Mouse (Mus musculus): ENCODE results near the gene Ptn. TPM values are rescaled to one million over a fixed set of nuclear protein-coding genes. Genes with fewer than 3 reads are reported as not detected.

The Ptn gene
- polyA plus RNA-seq, 1 experiment from 2014 or later: 680 TPM

DNA sequence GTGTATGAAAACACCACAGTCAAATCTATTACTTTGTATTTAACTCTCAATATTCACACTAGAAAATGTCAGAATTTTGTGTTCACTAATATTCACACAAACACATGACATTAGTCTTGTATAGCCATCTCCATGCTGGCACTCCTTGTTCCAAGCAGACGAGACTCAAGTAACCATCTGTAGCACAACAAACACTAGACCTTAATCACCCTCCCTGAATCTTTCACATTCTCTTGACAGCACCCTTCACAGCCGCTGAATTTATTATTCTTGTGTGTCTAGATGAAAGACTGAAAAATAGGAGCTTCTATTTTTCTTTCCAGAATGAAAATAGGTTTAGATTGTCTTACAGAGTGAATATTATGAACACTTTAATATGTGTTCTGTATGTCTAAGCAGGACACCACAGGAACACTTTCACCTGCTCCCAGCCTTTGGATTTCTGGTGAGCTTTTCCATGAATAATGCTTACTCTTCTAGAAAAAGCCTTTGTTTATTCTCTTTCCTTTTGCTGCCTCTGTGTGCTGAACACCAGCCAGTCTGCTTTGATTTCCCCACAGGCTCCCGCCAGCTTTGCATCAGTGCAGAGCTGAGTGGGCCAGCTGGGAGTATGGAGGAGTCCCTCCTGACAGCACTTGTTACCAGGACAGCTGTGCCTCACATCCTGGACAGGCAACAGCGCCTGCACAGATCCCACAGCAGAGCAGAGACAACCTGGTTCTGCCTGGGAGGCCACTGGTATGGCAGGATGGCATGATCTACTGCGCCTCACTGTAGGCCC lies 87.1 kb downstream of the Ptn start:
- Histone ChIP-seq H3K27me3 (ENCODE audit: control insufficient read depth, insufficient read depth, low read length) (no peaks in the 10 kb centered on the region), H3K36me3 (ENCODE audit: control insufficient read depth, insufficient read depth, low read length) (peaks cover 4% of the 10 kb centered on the region; the same call in 1 of the 2 replicates), H3K4me2 (ENCODE audit: low read length) (no peak overlapping the region), H3K4me3 (replicated peaks; ENCODE audit: low read depth, low read length) (no peak overlapping the region), H3K4me1 (ENCODE audit: control insufficient read depth, insufficient read depth, low read length) (peaks cover 12% of the 10 kb centered on the region), H3K27ac (replicated peaks; ENCODE audit: low read depth, low read length) (peak overlapping the region; percentile 75), H3K9ac (replicated peaks; ENCODE audit: low read length) (no peak overlapping the region), H3K9me3 (ENCODE audit: control insufficient read depth, low read length) (no peaks in the 10 kb centered on the region)
- peak; percentile 72 for DNase-seq
- ATAC-seq (ENCODE audit: low FRiP score, low TSS enrichment): peak; percentile 76
- 48% methylated on average over 5 of the region's 5 CpGs for WGBS

DNA sequence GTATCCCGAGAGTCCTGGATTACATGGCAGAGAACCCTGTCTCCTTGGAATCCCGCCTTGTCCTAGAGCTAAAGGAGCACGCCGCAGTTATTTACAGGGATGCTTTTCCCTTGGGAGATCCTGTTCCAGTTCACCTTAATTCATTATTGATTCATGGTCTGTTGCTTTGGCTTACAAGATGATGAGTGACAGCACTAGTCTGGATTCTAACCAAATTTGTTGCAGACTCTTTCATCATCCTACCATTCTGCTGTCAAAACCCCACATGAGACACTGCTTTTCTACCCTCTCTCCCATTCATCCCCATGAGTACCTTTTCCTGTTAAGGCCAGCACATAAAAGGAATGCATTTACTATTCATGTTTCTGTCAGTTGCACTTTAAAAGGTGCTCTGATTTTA lies 96.7 kb downstream of the Ptn start:
- H3K9ac ChIP-seq (replicated peaks; ENCODE audit: low read length): no peak overlapping the region
- DNase-seq (peak; percentile 10), ATAC-seq (ENCODE audit: low FRiP score, low TSS enrichment) (no peak)
- H3K4me1 ChIP-seq (ENCODE audit: control insufficient read depth, insufficient read depth, low read length): no peaks in the 10 kb centered on the region
- no peaks in the 10 kb centered on the region for H3K27me3 ChIP-seq (ENCODE audit: control insufficient read depth, insufficient read depth, low read length)
- no peak overlapping the region for H3K4me3 ChIP-seq (replicated peaks; ENCODE audit: low read depth, low read length)
- 86% methylated on average over 4 of the region's 4 CpGs for WGBS
- no peak overlapping the region for H3K27ac ChIP-seq (replicated peaks; ENCODE audit: low read depth, low read length)
- no peaks in the 10 kb centered on the region for H3K9me3 ChIP-seq (ENCODE audit: control insufficient read depth, low read length)
- H3K4me2 ChIP-seq (ENCODE audit: low read length): no peak overlapping the region
- peaks cover 24% of the 10 kb centered on the region; the same call in 1 of the 2 replicates for H3K36me3 ChIP-seq (ENCODE audit: control insufficient read depth, insufficient read depth, low read length)

DNA sequence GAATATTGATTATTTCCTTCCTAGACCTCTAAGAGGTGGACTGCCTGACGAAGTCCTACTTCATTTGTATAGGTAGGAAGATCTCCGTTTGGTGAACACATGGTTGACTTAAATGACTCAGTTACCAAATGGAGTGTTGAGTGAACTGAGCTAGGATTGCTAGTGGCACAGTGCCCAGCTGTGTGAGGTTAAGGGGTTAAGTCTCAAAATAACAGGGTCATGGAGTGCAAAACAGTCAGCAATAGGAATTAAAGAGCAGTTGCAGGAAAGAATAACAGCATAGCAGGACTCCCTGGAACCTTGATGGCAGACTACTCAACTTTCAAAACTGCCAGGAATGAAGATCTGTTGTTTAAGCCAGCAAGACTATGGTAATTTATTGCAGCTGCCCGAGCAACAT lies 114.5 kb downstream of the Ptn start:
- ATAC-seq (ENCODE audit: low FRiP score, low TSS enrichment) (no peak), DNase-seq (no peak)
- WGBS: 55% methylated on average over 3 of the region's 3 CpGs
- no peaks in the 10 kb centered on the region for H3K9me3 ChIP-seq (ENCODE audit: control insufficient read depth, low read length)
- no peak overlapping the region for H3K27ac ChIP-seq (replicated peaks; ENCODE audit: low read depth, low read length)
- H3K4me3 ChIP-seq (replicated peaks; ENCODE audit: low read depth, low read length): no peak overlapping the region
- H3K36me3 ChIP-seq (ENCODE audit: control insufficient read depth, insufficient read depth, low read length): no peaks in the 10 kb centered on the region
- H3K27me3 ChIP-seq (ENCODE audit: control insufficient read depth, insufficient read depth, low read length): no peaks in the 10 kb centered on the region
- no peaks in the 10 kb centered on the region for H3K4me1 ChIP-seq (ENCODE audit: control insufficient read depth, insufficient read depth, low read length)
- no peak overlapping the region for H3K4me2 ChIP-seq (ENCODE audit: low read length)
- H3K9ac ChIP-seq (replicated peaks; ENCODE audit: low read length): no peak overlapping the region

DNA sequence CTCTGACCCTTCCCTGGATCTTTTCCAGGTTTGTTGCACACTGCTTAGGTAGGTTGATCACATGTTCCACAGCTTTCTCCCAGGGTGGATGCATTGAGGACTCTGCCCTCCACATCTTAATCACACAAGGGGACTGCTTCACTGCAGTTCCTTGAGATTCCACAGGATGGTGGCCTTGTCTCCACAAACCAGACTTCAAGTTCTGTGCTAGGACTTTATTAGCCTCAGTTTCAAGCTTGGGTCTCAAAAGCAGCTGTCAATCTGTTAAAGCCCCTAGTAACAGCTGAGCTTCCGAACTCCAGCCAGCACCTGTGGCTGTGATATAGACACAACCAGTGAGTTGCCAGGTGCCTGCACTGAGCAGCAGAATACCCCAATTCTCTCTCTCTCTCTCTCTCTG lies 118.5 kb downstream of the Ptn start:
- 0% methylated on average over 1 of the region's 1 CpGs for WGBS
- Histone ChIP-seq H3K9me3 (ENCODE audit: control insufficient read depth, low read length) (no peaks in the 10 kb centered on the region), H3K4me2 (ENCODE audit: low read length) (no peak overlapping the region), H3K36me3 (ENCODE audit: control insufficient read depth, insufficient read depth, low read length) (no peaks in the 10 kb centered on the region), H3K27ac (replicated peaks; ENCODE audit: low read depth, low read length) (no peak overlapping the region), H3K9ac (replicated peaks; ENCODE audit: low read length) (no peak overlapping the region), H3K4me1 (ENCODE audit: control insufficient read depth, insufficient read depth, low read length) (no peaks in the 10 kb centered on the region), H3K27me3 (ENCODE audit: control insufficient read depth, insufficient read depth, low read length) (no peaks in the 10 kb centered on the region), H3K4me3 (replicated peaks; ENCODE audit: low read depth, low read length) (no peak overlapping the region)
- DNase-seq (peak; percentile 83), ATAC-seq (ENCODE audit: low FRiP score, low TSS enrichment) (peak; percentile 58)

DNA sequence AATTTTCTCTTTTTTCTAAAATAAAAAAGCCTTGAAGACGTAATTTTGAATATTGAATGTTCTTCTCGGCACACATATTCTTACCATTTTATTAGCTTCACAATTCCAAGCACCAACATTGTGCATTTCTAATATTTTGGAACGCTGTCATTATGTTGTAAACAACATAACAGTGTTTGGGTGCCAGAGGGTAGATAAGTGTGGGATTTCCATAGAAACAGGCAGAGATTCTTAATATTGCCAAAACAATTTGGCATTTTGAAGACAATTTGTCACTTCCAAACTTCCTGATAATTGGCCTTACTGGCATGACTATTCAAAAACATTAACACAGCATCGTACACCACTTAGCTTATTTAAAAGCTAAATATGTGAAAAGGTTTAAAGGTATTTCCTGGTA lies 119.1 kb downstream of the Ptn start:
- WGBS: 87% methylated on average over 4 of the region's 4 CpGs
- ATAC-seq (ENCODE audit: low FRiP score, low TSS enrichment) (no peak), DNase-seq (no peak)
- H3K4me1 ChIP-seq (ENCODE audit: control insufficient read depth, insufficient read depth, low read length): no peaks in the 10 kb centered on the region
- H3K4me2 ChIP-seq (ENCODE audit: low read length): no peak overlapping the region
- no peak overlapping the region for H3K27ac ChIP-seq (replicated peaks; ENCODE audit: low read depth, low read length)
- H3K36me3 ChIP-seq (ENCODE audit: control insufficient read depth, insufficient read depth, low read length): no peaks in the 10 kb centered on the region
- H3K4me3 ChIP-seq (replicated peaks; ENCODE audit: low read depth, low read length): no peak overlapping the region
- no peaks in the 10 kb centered on the region for H3K9me3 ChIP-seq (ENCODE audit: control insufficient read depth, low read length)
- no peaks in the 10 kb centered on the region for H3K27me3 ChIP-seq (ENCODE audit: control insufficient read depth, insufficient read depth, low read length)
- H3K9ac ChIP-seq (replicated peaks; ENCODE audit: low read length): no peak overlapping the region

DNA sequence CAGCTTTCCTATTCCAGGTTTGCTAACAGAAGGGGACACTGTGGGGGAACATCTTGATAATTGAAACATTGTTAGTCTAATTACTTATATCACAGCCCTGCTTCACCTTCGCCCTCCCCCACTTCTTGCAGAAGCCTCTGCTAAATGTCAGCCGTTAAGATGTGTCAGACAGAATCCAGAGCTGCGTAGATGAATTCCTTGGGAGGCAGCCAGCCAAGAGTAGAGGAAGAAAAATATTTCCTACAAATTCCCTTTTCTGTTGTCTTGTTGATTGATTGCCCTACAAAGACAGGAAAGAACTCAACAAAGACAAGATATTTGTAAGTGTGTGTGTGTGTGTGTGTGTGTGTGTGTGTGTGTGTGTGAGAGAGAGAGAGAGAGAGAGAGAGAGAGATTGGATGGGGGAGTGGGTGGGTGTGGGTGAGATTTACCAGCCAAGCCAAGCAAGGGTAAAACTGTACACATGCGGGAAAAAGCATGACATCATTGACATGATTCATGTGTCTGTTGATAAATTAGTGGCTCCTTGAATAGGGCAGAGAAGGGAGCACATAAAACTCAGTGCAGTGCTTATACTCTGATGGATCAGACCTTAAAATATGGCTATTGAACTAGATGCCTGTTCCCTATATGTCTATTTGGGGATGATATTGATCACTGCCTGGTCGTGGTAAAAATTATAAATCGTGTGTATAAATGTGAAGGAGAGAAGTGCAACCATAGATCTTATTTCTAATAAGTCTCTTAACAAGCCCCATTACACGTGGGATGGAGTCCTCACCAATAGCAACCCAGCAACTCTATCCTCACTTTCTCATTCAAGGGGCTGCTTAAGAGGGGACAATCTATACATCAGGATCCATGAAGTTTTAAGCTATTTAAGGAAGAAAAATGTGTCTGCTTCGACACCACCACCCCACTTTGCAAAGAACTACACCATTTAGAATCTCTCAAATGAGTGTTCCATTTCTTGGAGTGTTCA lies 133.0 kb downstream of the Ptn start:
- Histone ChIP-seq H3K36me3 (ENCODE audit: control insufficient read depth, insufficient read depth, low read length) (no peaks in the 10 kb centered on the region), H3K4me3 (replicated peaks; ENCODE audit: low read depth, low read length) (no peak overlapping the region), H3K27me3 (ENCODE audit: control insufficient read depth, insufficient read depth, low read length) (no peaks in the 10 kb centered on the region), H3K4me2 (ENCODE audit: low read length) (no peak overlapping the region), H3K9me3 (ENCODE audit: control insufficient read depth, low read length) (no peaks in the 10 kb centered on the region), H3K27ac (replicated peaks; ENCODE audit: low read depth, low read length) (no peak overlapping the region), H3K4me1 (ENCODE audit: control insufficient read depth, insufficient read depth, low read length) (peaks cover 6% of the 10 kb centered on the region), H3K9ac (replicated peaks; ENCODE audit: low read length) (no peak overlapping the region)
- DNase-seq: no peak
- WGBS: 82% methylated on average over 8 of the region's 8 CpGs
- no peak for ATAC-seq (ENCODE audit: low FRiP score, low TSS enrichment)

DNA sequence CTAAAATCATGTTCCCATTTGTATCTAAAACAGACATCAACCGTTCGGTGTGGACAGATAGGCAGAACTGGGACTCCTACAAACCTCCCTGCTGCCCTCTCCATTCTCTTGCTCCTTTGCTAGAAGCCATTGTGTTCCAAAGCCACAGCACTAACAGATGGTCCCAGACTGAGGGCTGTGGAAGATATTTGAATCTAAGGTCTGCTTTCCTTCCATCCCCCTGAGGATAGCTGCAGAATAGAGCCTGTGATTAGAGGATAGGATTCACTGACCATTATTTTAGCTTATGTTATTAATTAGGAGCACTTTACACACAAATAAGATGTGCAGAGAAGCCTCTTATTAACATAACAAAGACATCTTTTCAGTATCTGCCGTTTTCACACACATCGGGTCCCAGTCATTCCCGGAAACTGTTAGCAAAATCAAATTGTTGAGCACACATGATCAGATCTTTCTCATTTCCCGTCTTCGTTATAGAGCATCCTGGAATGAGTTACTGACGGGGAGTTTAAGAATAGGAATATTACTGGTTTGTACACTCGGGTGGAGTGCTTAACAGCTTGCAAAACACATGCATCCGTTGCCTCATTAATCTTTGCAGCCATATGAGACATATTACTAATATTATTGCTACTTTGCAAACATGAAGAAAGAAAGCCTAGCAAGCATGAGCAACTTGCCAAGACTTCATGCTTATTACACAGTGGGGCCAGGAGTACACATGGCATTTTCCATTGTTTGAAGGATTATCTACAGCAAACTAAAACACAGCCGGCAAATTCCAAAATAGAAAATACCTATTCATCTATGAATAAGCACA lies 137.4 kb downstream of the Ptn start:
- H3K9me3 ChIP-seq (ENCODE audit: control insufficient read depth, low read length): no peaks in the 10 kb centered on the region
- H3K4me3 ChIP-seq (replicated peaks; ENCODE audit: low read depth, low read length): no peak overlapping the region
- no peaks in the 10 kb centered on the region for H3K27me3 ChIP-seq (ENCODE audit: control insufficient read depth, insufficient read depth, low read length)
- H3K36me3 ChIP-seq (ENCODE audit: control insufficient read depth, insufficient read depth, low read length): no peaks in the 10 kb centered on the region
- ATAC-seq (ENCODE audit: low FRiP score, low TSS enrichment) (peak; percentile 40; the same call in 1 of the 2 replicates), DNase-seq (peak; percentile 48)
- no peak overlapping the region for H3K27ac ChIP-seq (replicated peaks; ENCODE audit: low read depth, low read length)
- no peak overlapping the region for H3K4me2 ChIP-seq (ENCODE audit: low read length)
- H3K4me1 ChIP-seq (ENCODE audit: control insufficient read depth, insufficient read depth, low read length): peaks cover 6% of the 10 kb centered on the region
- H3K9ac ChIP-seq (replicated peaks; ENCODE audit: low read length): no peak overlapping the region
- WGBS: 39% methylated on average over 11 of the region's 11 CpGs

DNA sequence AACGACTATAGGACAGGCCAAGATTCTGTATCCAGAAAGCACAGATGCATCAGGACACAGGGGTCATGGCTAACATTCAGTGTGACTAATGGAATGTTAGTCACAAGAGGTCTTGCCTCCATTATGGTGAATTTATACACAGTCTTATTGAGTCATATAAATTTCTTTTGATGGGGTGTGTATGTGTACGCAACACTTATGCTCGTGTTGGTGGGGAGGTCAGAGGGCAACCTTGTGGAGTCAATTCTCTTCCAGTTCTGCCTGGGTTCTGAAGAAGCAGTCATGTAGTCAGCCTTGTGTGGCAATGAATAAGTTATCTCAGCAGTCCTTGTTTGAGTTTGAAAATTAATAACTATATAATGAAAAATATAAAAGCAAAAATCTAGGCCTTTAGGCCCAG lies 138.7 kb downstream of the Ptn start:
- Histone ChIP-seq H3K9me3 (ENCODE audit: control insufficient read depth, low read length) (no peaks in the 10 kb centered on the region), H3K27me3 (ENCODE audit: control insufficient read depth, insufficient read depth, low read length) (no peaks in the 10 kb centered on the region), H3K4me1 (ENCODE audit: control insufficient read depth, insufficient read depth, low read length) (peaks cover 6% of the 10 kb centered on the region), H3K9ac (replicated peaks; ENCODE audit: low read length) (no peak overlapping the region), H3K36me3 (ENCODE audit: control insufficient read depth, insufficient read depth, low read length) (no peaks in the 10 kb centered on the region), H3K4me3 (replicated peaks; ENCODE audit: low read depth, low read length) (no peak overlapping the region), H3K27ac (replicated peaks; ENCODE audit: low read depth, low read length) (no peak overlapping the region), H3K4me2 (ENCODE audit: low read length) (no peak overlapping the region)
- no peak for ATAC-seq (ENCODE audit: low FRiP score, low TSS enrichment)
- 90% methylated on average over 3 of the region's 3 CpGs for WGBS
- DNase-seq: no peak

Measured in midbrain, embryonic 14.5 days (tissue).